Mouse (Mus musculus) kidney, postnatal 0 days (tissue): ENCODE data around the gene Slc37a2. TPM values are rescaled to one million over a fixed set of nuclear protein-coding genes. Genes with fewer than 3 reads are reported as not detected.
A peak's percentile ranks its signal among the peaks of the same experiment; 100 is the strongest.

Source experiments
- ATAC-seq: fragments of 200-750 bp; cut with Nextera tagmentation; replicated peaks from 2 replicates; pipeline ENCODE4 v1.8.0; 2017; ENCODE audit warnings: low read depth, moderate number of reproducible peaks, moderate TSS enrichment, moderate library complexity; ENCODE audit not compliant: low FRiP score
- DNase-seq: peaks from one replicate; pipeline ENCODE4 v3.0.0-alpha.2; 2016; ENCODE audit warnings: low spot score
- H3K27ac ChIP-seq: fragments of 300-500 bp; sonication (generic); 2 replicates; pipeline ENCODE4 v1.5.1; 2014; ENCODE audit warnings: mild to moderate bottlenecking
- H3K27me3 ChIP-seq: fragments of 300-500 bp; sonication (generic); 2 replicates; pipeline ENCODE4 v1.6.1; 2014; ENCODE audit warnings: low read length, mixed read lengths; ENCODE audit not compliant: insufficient read depth
- H3K36me3 ChIP-seq: fragments of 300-500 bp; sonication (generic); 2 replicates; pipeline ENCODE4 v1.6.1; 2014; ENCODE audit warnings: low read length, mixed read lengths; ENCODE audit not compliant: insufficient read depth
- H3K4me1 ChIP-seq: fragments of 300-500 bp; sonication (generic); replicated peaks from 2 replicates; pipeline ENCODE4 v1.6.1; 2014; ENCODE audit warnings: antibody characterized with exemption, low read length, mixed read lengths; ENCODE audit not compliant: insufficient read depth
- H3K4me2 ChIP-seq: fragments of 300-500 bp; sonication (generic); 2 replicates; pipeline ENCODE4 v1.6.1; 2014; ENCODE audit warnings: mild to moderate bottlenecking, low read length, moderate library complexity, mixed read lengths
- H3K4me3 ChIP-seq: fragments of 300-500 bp; sonication (generic); replicated peaks from 2 replicates; pipeline ENCODE4 v1.5.1; 2014; ENCODE audit warnings: low read depth, low read length
- H3K9ac ChIP-seq: fragments of 300-500 bp; sonication (generic); 2 replicates; pipeline ENCODE4 v1.6.1; 2014; ENCODE audit warnings: low read depth, low read length
- H3K9me3 ChIP-seq: fragments of 300-500 bp; sonication (generic); replicated peaks from 2 replicates; pipeline ENCODE4 v1.6.1; 2016; ENCODE audit warnings: low read length, inconsistent platforms, mixed read lengths
- CTCF ChIP-seq: IDR thresholded peaks from 2 replicates; pipeline ENCODE4 v1.5.1; 2016; ENCODE audit warnings: antibody characterized with exemption, low read depth, mild to moderate bottlenecking, moderate library complexity
- WGBS: fragments of 180-500 bp; shearing (Covaris S2); extraction: QIAGEN DNeasy Blood & Tissue Kit; methylation state at CpG from one replicate; pipeline ENCODE4 v1.1.7; 2014; 5-methylcytosine and 5-hydroxymethylcytosine counted together
- polyA plus RNA-seq: library from polyadenylated mRNA; unstranded; fragments of >200 nt; fragmentation: Nextera tagmentation; extraction: Ambion mirVana; gene quantifications from 2 replicates; pipeline ENCODE4 v1.2.1, GENCODE M21; 2015

Slc37a2 gene
- polyA plus RNA-seq, 1 experiment from 2014 or later, result 1.5 TPM

GRCm38 (mm10) chr9:37200414-37200813 lies 55.1 kb downstream of the Slc37a2 start:
- 37% methylated on average over 5 of the region's 5 CpGs for WGBS
- no peak for ATAC-seq

GRCm38 (mm10) chr9:37197067-37197466 lies 58.5 kb downstream of the Slc37a2 start:
- H3K27me3 ChIP-seq, result no peaks in the 10 kb centered on the region
- no peak overlapping the region for H3K9ac ChIP-seq
- 68% methylated on average over 4 of the region's 4 CpGs for WGBS
- H3K9me3 ChIP-seq, result no peaks in the 10 kb centered on the region
- no peaks in the 10 kb centered on the region for H3K4me1 ChIP-seq
- H3K4me3 ChIP-seq, result no peak overlapping the region
- ATAC-seq (no peak), DNase-seq (no peak)
- TF ChIP-seq CTCF, result peak; percentile 23; the same call in 1 of the 2 replicates
- H3K4me2 ChIP-seq, result no peak overlapping the region
- H3K27ac ChIP-seq, result no peak overlapping the region
- H3K36me3 ChIP-seq, result no peaks in the 10 kb centered on the region

More at GRCm38 (mm10) chr9:37200414-37200813, 55.1 kb downstream of the Slc37a2 start:
- Histone ChIP-seq H3K27me3 (no peaks in the 10 kb centered on the region), H3K4me1 (no peaks in the 10 kb centered on the region), H3K36me3 (no peaks in the 10 kb centered on the region), H3K9me3 (no peaks in the 10 kb centered on the region), H3K27ac (no peak overlapping the region), H3K9ac (no peak overlapping the region), H3K4me3 (no peak overlapping the region), H3K4me2 (no peak overlapping the region)
- no peak for TF ChIP-seq CTCF
- DNase-seq, result no peak

- WGBS, result 84% methylated on average over 3 of the region's 3 CpGs
- DNase-seq, result no peak
These were observed 67.5 kb downstream of the Slc37a2 start for GRCm38 (mm10) chr9:37188024-37188423.

GRCm38 (mm10) chr9:37187407-37187806 lies 68.1 kb downstream of the Slc37a2 start:
- Histone ChIP-seq H3K36me3 (no peaks in the 10 kb centered on the region), H3K27ac (no peak overlapping the region), H3K4me2 (no peak overlapping the region), H3K4me3 (no peak overlapping the region), H3K27me3 (no peaks in the 10 kb centered on the region), H3K9ac (no peak overlapping the region), H3K4me1 (no peaks in the 10 kb centered on the region), H3K9me3 (no peaks in the 10 kb centered on the region)
- ATAC-seq, result no peak
- no peak for TF ChIP-seq CTCF
- 86% methylated on average over 5 of the region's 5 CpGs for WGBS
- no peak for DNase-seq

More at GRCm38 (mm10) chr9:37188024-37188423, 67.5 kb downstream of the Slc37a2 start:
- no peaks in the 10 kb centered on the region for H3K4me1 ChIP-seq
- no peak for ATAC-seq
- no peak overlapping the region for H3K27ac ChIP-seq
- H3K4me3 ChIP-seq, result no peak overlapping the region
- H3K9ac ChIP-seq, result no peak overlapping the region
- no peaks in the 10 kb centered on the region for H3K9me3 ChIP-seq
- no peaks in the 10 kb centered on the region for H3K27me3 ChIP-seq
- no peaks in the 10 kb centered on the region for H3K36me3 ChIP-seq
- H3K4me2 ChIP-seq, result no peak overlapping the region
- TF ChIP-seq CTCF, result no peak

- TF ChIP-seq CTCF, result no peak
- Histone ChIP-seq H3K4me1 (no peaks in the 10 kb centered on the region), H3K4me3 (no peak overlapping the region), H3K9ac (no peak overlapping the region), H3K9me3 (no peaks in the 10 kb centered on the region), H3K27me3 (no peaks in the 10 kb centered on the region), H3K4me2 (no peak overlapping the region), H3K27ac (no peak overlapping the region), H3K36me3 (no peaks in the 10 kb centered on the region)
- ATAC-seq (no peak), DNase-seq (no peak)
- WGBS, result 82% methylated on average over 2 of the region's 2 CpGs
These were observed 72.4 kb downstream of the Slc37a2 start for GRCm38 (mm10) chr9:37183176-37183575.

GRCm38 (mm10) chr9:37181596-37181995 lies 73.9 kb downstream of the Slc37a2 start:
- Histone ChIP-seq H3K4me3 (no peak overlapping the region), H3K4me1 (no peaks in the 10 kb centered on the region), H3K9ac (no peak overlapping the region), H3K9me3 (no peaks in the 10 kb centered on the region), H3K4me2 (no peak overlapping the region), H3K27ac (no peak overlapping the region), H3K36me3 (no peaks in the 10 kb centered on the region), H3K27me3 (no peaks in the 10 kb centered on the region)
- TF ChIP-seq CTCF, result no peak
- DNase-seq (no peak), ATAC-seq (no peak)
- WGBS, result 84% methylated on average over 5 of the region's 5 CpGs

GRCm38 (mm10) chr9:37179596-37179995 lies 75.9 kb downstream of the Slc37a2 start:
- DNase-seq (no peak), ATAC-seq (no peak)
- H3K9me3 ChIP-seq, result no peaks in the 10 kb centered on the region
- H3K4me2 ChIP-seq, result no peak overlapping the region
- no peak for TF ChIP-seq CTCF
- H3K9ac ChIP-seq, result no peak overlapping the region
- WGBS, result 81% methylated on average over 4 of the region's 4 CpGs
- no peak overlapping the region for H3K27ac ChIP-seq
- H3K27me3 ChIP-seq, result no peaks in the 10 kb centered on the region
- no peaks in the 10 kb centered on the region for H3K36me3 ChIP-seq
- no peak overlapping the region for H3K4me3 ChIP-seq
- no peaks in the 10 kb centered on the region for H3K4me1 ChIP-seq
